Mouse (Mus musculus): ENCODE measurements at regions not wholly inside any gene's neighbourhood (a gene's known extent, or its start where the extent isn't known, plus 50 kb on each side); places are given as distances from the start of the nearest gene placed in this dataset.
"Not testable (repeated sequence)": the region's sequence is repeated elsewhere in the genome, so short reads cannot be mapped to it uniquely, and the experiment has no call there.

- Histone ChIP-seq H3K27ac (ENCODE audit: low read depth, low read length) (no peak overlapping the region), H3K4me1 (ENCODE audit: control insufficient read depth, insufficient read depth, low read length) (no peaks in the 10 kb centered on the region), H3K27me3 (replicated peaks; ENCODE audit: control insufficient read depth, insufficient read depth, low read length) (no peaks in the 10 kb centered on the region), H3K36me3 (ENCODE audit: control insufficient read depth, insufficient read depth, low read length) (no peaks in the 10 kb centered on the region), H3K9ac (ENCODE audit: low read length) (no peak overlapping the region), H3K9me3 (replicated peaks; ENCODE audit: control insufficient read depth, low read length) (no peaks in the 10 kb centered on the region), H3K4me3 (ENCODE audit: low read depth, low read length) (no peak overlapping the region), H3K4me2 (ENCODE audit: low read length) (no peak overlapping the region)
- DNase-seq (ENCODE audit: low spot score), result no peak
- 60% methylated on average over 4 of the region's 4 CpGs for WGBS
- no peak for ATAC-seq
Measured at GRCm38 (mm10) chr7:137671156-137671555, 233.7 kb downstream of the Glrx3 start.

GRCm38 (mm10) chr7:137674596-137674995 is 237.2 kb downstream of the Glrx3 start:
- DNase-seq (ENCODE audit: low spot score), result no peak
- WGBS, result 92% methylated on average over 1 of the region's 1 CpGs

GRCm38 (mm10) chr7:137675381-137675780 is 238.0 kb downstream of the Glrx3 start:
- DNase-seq (ENCODE audit: low spot score) (no peak), ATAC-seq (no peak)

More at GRCm38 (mm10) chr7:137674596-137674995, 237.2 kb downstream of the Glrx3 start:
- Histone ChIP-seq H3K27me3 (replicated peaks; ENCODE audit: control insufficient read depth, insufficient read depth, low read length) (no peaks in the 10 kb centered on the region), H3K36me3 (ENCODE audit: control insufficient read depth, insufficient read depth, low read length) (no peaks in the 10 kb centered on the region), H3K27ac (ENCODE audit: low read depth, low read length) (no peak overlapping the region), H3K4me3 (ENCODE audit: low read depth, low read length) (no peak overlapping the region), H3K4me2 (ENCODE audit: low read length) (no peak overlapping the region), H3K4me1 (ENCODE audit: control insufficient read depth, insufficient read depth, low read length) (no peaks in the 10 kb centered on the region), H3K9me3 (replicated peaks; ENCODE audit: control insufficient read depth, low read length) (no peaks in the 10 kb centered on the region), H3K9ac (ENCODE audit: low read length) (no peak overlapping the region)
- ATAC-seq, result no peak

DNA sequence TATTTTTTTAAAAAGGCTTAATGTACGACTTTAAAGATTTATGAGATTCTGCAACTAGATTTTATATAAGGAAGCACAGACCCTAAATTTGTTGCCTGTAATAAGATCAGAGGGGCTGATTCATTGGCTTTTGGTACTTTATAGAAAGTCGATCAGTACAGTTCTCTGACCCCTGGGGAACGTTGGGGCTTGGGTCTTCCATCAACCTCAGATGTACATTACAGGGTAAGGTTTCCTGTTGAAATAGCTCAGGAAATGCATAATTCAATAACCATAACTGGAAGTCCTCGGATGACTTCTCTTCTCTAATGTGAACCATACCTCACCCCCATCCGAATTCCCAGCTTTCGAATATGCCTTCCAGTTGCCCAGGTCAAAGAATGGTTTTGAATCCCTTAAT is 247.4 kb downstream of the Glrx3 start:
- Histone ChIP-seq H3K4me2 (ENCODE audit: low read length) (no peak overlapping the region), H3K9ac (ENCODE audit: low read length) (no peak overlapping the region), H3K4me3 (ENCODE audit: low read depth, low read length) (no peak overlapping the region), H3K27ac (ENCODE audit: low read depth, low read length) (no peak overlapping the region), H3K36me3 (ENCODE audit: control insufficient read depth, insufficient read depth, low read length) (no peaks in the 10 kb centered on the region), H3K4me1 (ENCODE audit: control insufficient read depth, insufficient read depth, low read length) (no peaks in the 10 kb centered on the region), H3K27me3 (replicated peaks; ENCODE audit: control insufficient read depth, insufficient read depth, low read length) (no peaks in the 10 kb centered on the region), H3K9me3 (replicated peaks; ENCODE audit: control insufficient read depth, low read length) (no peaks in the 10 kb centered on the region)
- WGBS, result 91% methylated on average over 6 of the region's 6 CpGs
- no peak for ATAC-seq
- no peak for DNase-seq (ENCODE audit: low spot score)

More at GRCm38 (mm10) chr7:137675381-137675780, 238.0 kb downstream of the Glrx3 start:
- Histone ChIP-seq H3K9me3 (replicated peaks; ENCODE audit: control insufficient read depth, low read length) (no peaks in the 10 kb centered on the region), H3K4me1 (ENCODE audit: control insufficient read depth, insufficient read depth, low read length) (no peaks in the 10 kb centered on the region), H3K27me3 (replicated peaks; ENCODE audit: control insufficient read depth, insufficient read depth, low read length) (no peaks in the 10 kb centered on the region), H3K36me3 (ENCODE audit: control insufficient read depth, insufficient read depth, low read length) (no peaks in the 10 kb centered on the region), H3K9ac (ENCODE audit: low read length) (no peak overlapping the region), H3K4me3 (ENCODE audit: low read depth, low read length) (no peak overlapping the region), H3K27ac (ENCODE audit: low read depth, low read length) (no peak overlapping the region), H3K4me2 (ENCODE audit: low read length) (no peak overlapping the region)
- WGBS, result 90% methylated on average over 5 of the region's 5 CpGs

DNA sequence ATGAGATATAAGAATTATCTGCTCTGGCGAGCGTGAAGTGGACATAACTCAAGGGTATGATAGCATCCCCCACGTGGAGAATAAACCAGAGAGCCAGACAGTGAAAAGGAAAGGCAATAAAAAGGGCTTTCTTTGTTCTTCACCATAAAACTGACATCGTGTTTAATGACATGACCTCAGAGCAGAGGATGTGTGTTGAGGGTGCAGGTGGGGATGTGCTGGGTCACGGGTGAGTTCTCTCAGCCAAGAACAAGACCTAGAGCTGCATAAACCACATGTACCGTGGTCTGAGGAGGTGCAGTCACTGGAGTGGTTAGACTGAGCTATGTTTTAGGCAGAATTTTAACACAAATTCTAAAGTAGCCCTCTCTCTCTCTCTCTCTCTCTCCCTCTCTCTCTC is 247.9 kb downstream of the Glrx3 start:
- no peaks in the 10 kb centered on the region for H3K27me3 ChIP-seq (replicated peaks; ENCODE audit: control insufficient read depth, insufficient read depth, low read length)
- no peak overlapping the region for H3K27ac ChIP-seq (ENCODE audit: low read depth, low read length)
- H3K9me3 ChIP-seq (replicated peaks; ENCODE audit: control insufficient read depth, low read length), result no peaks in the 10 kb centered on the region
- no peak overlapping the region for H3K4me3 ChIP-seq (ENCODE audit: low read depth, low read length)
- no peaks in the 10 kb centered on the region for H3K36me3 ChIP-seq (ENCODE audit: control insufficient read depth, insufficient read depth, low read length)
- H3K4me2 ChIP-seq (ENCODE audit: low read length), result no peak overlapping the region
- WGBS, result 84% methylated on average over 6 of the region's 6 CpGs
- DNase-seq (ENCODE audit: low spot score) (no peak), ATAC-seq (no peak)
- no peak overlapping the region for H3K9ac ChIP-seq (ENCODE audit: low read length)
- H3K4me1 ChIP-seq (ENCODE audit: control insufficient read depth, insufficient read depth, low read length), result no peaks in the 10 kb centered on the region

- 82% methylated on average over 5 of the region's 5 CpGs for WGBS
- no peak for DNase-seq (ENCODE audit: low spot score)
- H3K36me3 ChIP-seq (ENCODE audit: control insufficient read depth, insufficient read depth, low read length), result no peaks in the 10 kb centered on the region
- no peak overlapping the region for H3K4me3 ChIP-seq (ENCODE audit: low read depth, low read length)
- no peak overlapping the region for H3K9ac ChIP-seq (ENCODE audit: low read length)
- no peak overlapping the region for H3K4me2 ChIP-seq (ENCODE audit: low read length)
- H3K9me3 ChIP-seq (replicated peaks; ENCODE audit: control insufficient read depth, low read length), result no peaks in the 10 kb centered on the region
- H3K4me1 ChIP-seq (ENCODE audit: control insufficient read depth, insufficient read depth, low read length), result no peaks in the 10 kb centered on the region
- H3K27me3 ChIP-seq (replicated peaks; ENCODE audit: control insufficient read depth, insufficient read depth, low read length), result no peaks in the 10 kb centered on the region
- ATAC-seq, result no peak
- H3K27ac ChIP-seq (ENCODE audit: low read depth, low read length), result no peak overlapping the region
Measured at GRCm38 (mm10) chr7:137696831-137697230, 259.4 kb downstream of the Glrx3 start.

GRCm38 (mm10) chr7:137698501-137698900 is 261.1 kb downstream of the Glrx3 start:
- not testable (repeated sequence) for H3K36me3 ChIP-seq (ENCODE audit: control insufficient read depth, insufficient read depth, low read length); ATAC-seq; DNase-seq (ENCODE audit: low spot score); H3K9me3 ChIP-seq (replicated peaks; ENCODE audit: control insufficient read depth, low read length); H3K27ac ChIP-seq (ENCODE audit: low read depth, low read length); H3K4me1 ChIP-seq (ENCODE audit: control insufficient read depth, insufficient read depth, low read length); H3K4me2 ChIP-seq (ENCODE audit: low read length); H3K27me3 ChIP-seq (replicated peaks; ENCODE audit: control insufficient read depth, insufficient read depth, low read length); H3K4me3 ChIP-seq (ENCODE audit: low read depth, low read length); H3K9ac ChIP-seq (ENCODE audit: low read length)
- 96% methylated on average over 6 of the region's 6 CpGs for WGBS

DNA sequence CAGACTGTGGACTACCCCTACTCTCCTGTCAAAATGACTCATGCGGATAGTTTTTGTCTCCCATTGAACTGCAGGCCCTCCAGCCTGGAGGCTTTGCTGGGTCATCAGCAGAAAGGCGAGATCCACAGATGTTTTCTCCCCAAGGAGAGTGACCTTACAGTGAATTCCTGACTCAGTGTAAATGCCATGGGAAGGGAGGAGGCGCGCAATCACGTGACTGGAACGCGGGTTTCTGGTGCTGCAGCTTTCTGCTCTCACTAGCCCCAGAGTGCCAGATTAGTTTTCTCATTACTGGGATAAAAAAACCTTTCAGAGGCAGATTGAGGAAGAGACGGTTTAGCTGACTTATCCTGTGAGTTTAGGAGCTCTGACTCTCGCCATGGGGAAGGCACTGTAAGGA is 275.4 kb downstream of the Glrx3 start:
- DNase-seq (ENCODE audit: low spot score), result no peak
- H3K27me3 ChIP-seq (replicated peaks; ENCODE audit: control insufficient read depth, insufficient read depth, low read length), result no peaks in the 10 kb centered on the region
- no peak for ATAC-seq
- no peak overlapping the region for H3K4me3 ChIP-seq (ENCODE audit: low read depth, low read length)
- no peak overlapping the region for H3K4me2 ChIP-seq (ENCODE audit: low read length)
- H3K9me3 ChIP-seq (replicated peaks; ENCODE audit: control insufficient read depth, low read length), result no peaks in the 10 kb centered on the region
- WGBS, result 64% methylated on average over 9 of the region's 9 CpGs
- peaks cover 10% of the 10 kb centered on the region; the same call in 1 of the 2 replicates for H3K4me1 ChIP-seq (ENCODE audit: control insufficient read depth, insufficient read depth, low read length)
- H3K36me3 ChIP-seq (ENCODE audit: control insufficient read depth, insufficient read depth, low read length), result no peaks in the 10 kb centered on the region
- H3K27ac ChIP-seq (ENCODE audit: low read depth, low read length), result no peak overlapping the region
- H3K9ac ChIP-seq (ENCODE audit: low read length), result no peak overlapping the region

GRCm38 (mm10) chr7:137713856-137714255 is 276.4 kb downstream of the Glrx3 start:
- no peaks in the 10 kb centered on the region for H3K27me3 ChIP-seq (replicated peaks; ENCODE audit: control insufficient read depth, insufficient read depth, low read length)
- no peaks in the 10 kb centered on the region for H3K36me3 ChIP-seq (ENCODE audit: control insufficient read depth, insufficient read depth, low read length)
- H3K4me1 ChIP-seq (ENCODE audit: control insufficient read depth, insufficient read depth, low read length), result peaks cover 10% of the 10 kb centered on the region; the same call in 1 of the 2 replicates
- no peak for ATAC-seq
- H3K4me2 ChIP-seq (ENCODE audit: low read length), result no peak overlapping the region
- H3K27ac ChIP-seq (ENCODE audit: low read depth, low read length), result no peak overlapping the region
- no peak overlapping the region for H3K9ac ChIP-seq (ENCODE audit: low read length)
- H3K4me3 ChIP-seq (ENCODE audit: low read depth, low read length), result no peak overlapping the region
- no peaks in the 10 kb centered on the region for H3K9me3 ChIP-seq (replicated peaks; ENCODE audit: control insufficient read depth, low read length)
- DNase-seq (ENCODE audit: low spot score), result no peak
- WGBS, result 80% methylated on average over 3 of the region's 3 CpGs
